Mouse (Mus musculus) heart, adult 2 months (tissue): ENCODE measurements around the gene Ccdc32. TPM values are rescaled to one million over a fixed set of nuclear protein-coding genes. Genes with fewer than 3 reads are reported as not detected.
"Not testable (repeated sequence)": the region's sequence is repeated elsewhere in the genome, so short reads cannot be mapped to it uniquely, and the experiment has no call there.

Source experiments
- DNase-seq, 2 experiments: peaks; one replicate each; pipeline ENCODE4 v3.0.0; 2021
- H3K27ac ChIP-seq: fragments of 200-600 bp; 2 replicates; pipeline ENCODE4 v1.8.1; 2022
- H3K27me3 ChIP-seq: fragments of 200-500 bp; 2 replicates; pipeline ENCODE4 v1.6.1; 2012; ENCODE audit warnings: mild to moderate bottlenecking, low read length, inconsistent platforms, mixed read lengths; ENCODE audit not compliant: control insufficient read depth, insufficient read depth
- H3K36me3 ChIP-seq: fragments of 200-500 bp; 2 replicates; pipeline ENCODE4 v1.6.1; 2012; ENCODE audit warnings: low read length, inconsistent platforms; ENCODE audit not compliant: control insufficient read depth, insufficient read depth
- H3K4me1 ChIP-seq: fragments of 200-500 bp; 2 replicates; pipeline ENCODE4 v1.6.1; 2011; ENCODE audit warnings: low read length; ENCODE audit not compliant: control insufficient read depth, insufficient read depth
- H3K4me3 ChIP-seq: fragments of 200-600 bp; 2 replicates; pipeline ENCODE4 v1.8.1; 2022
- H3K79me2 ChIP-seq: fragments of 200-500 bp; replicated peaks from 2 replicates; pipeline ENCODE4 v1.6.1; 2012; ENCODE audit warnings: mild to moderate bottlenecking, inconsistent platforms, low read length, moderate library complexity, mixed read lengths; ENCODE audit not compliant: control insufficient read depth, insufficient read depth
- H3K9ac ChIP-seq: fragments of 200-500 bp; 2 replicates; pipeline ENCODE4 v1.6.1; 2012; ENCODE audit warnings: low read depth, mild to moderate bottlenecking, control low read depth, inconsistent platforms, low read length, mixed read lengths
- CTCF ChIP-seq: fragments of 200-600 bp; IDR thresholded peaks from 2 replicates; pipeline ENCODE4 v1.8.1; 2022; ENCODE audit warnings: antibody characterized with exemption, mild to moderate bottlenecking, moderate library complexity
- EP300 ChIP-seq: fragments of 200-500 bp; IDR thresholded peaks from 2 replicates; pipeline ENCODE4 v1.6.1; 2011; ENCODE audit warnings: low read depth, low read length, control low read depth; ENCODE audit not compliant: insufficient read depth
- POLR2A ChIP-seq: fragments of 200-500 bp; IDR thresholded peaks from 2 replicates; pipeline ENCODE4 v1.6.1; 2011; ENCODE audit warnings: mild to moderate bottlenecking, low read depth, low read length, control low read depth; ENCODE audit not compliant: insufficient read depth
- WGBS: fragments of 180-500 bp; shearing (Covaris S2); methylation state at CpG from one replicate; pipeline ENCODE4 v1.1.7; 2018; 5-methylcytosine and 5-hydroxymethylcytosine counted together
- intact Hi-C: fragments of 180-260 bp; cut with DNase I; formaldehyde crosslinking; loops from one replicate; pipeline ENCODE4 v1.15.1; 2025
- polyA plus RNA-seq: library from polyadenylated mRNA; depleted of rRNA; stranded (reverse); fragments of >200 nt; gene quantifications from 2 replicates; pipeline ENCODE4 v1.2.3, GENCODE M21; 2012
- total RNA-seq, 2 experiments: library from RNA; stranded (reverse); gene quantifications; 2 replicates each; pipeline ENCODE4 v1.2.3; 2021

The Ccdc32 gene
- total and polyA plus RNA-seq, 3 experiments = 5.2 to 10.9 (median 9.7) TPM

- no peaks in the 10 kb centered on the region for H3K27me3 ChIP-seq
- H3K36me3 ChIP-seq = no peaks in the 10 kb centered on the region
- peak; percentile 22 for TF ChIP-seq CTCF
- TF ChIP-seq POLR2A = no peak
- no peak for TF ChIP-seq EP300
- no peaks in the 10 kb centered on the region for H3K79me2 ChIP-seq
- peaks cover 3% of the 10 kb centered on the region for H3K4me1 ChIP-seq
- peak overlapping the region; percentile 57 for H3K27ac ChIP-seq
- DNase-seq = no peak
- H3K9ac ChIP-seq = no peak overlapping the region
- no peak overlapping the region for H3K4me3 ChIP-seq
- 51% methylated on average over 5 of the region's 5 CpGs for WGBS
- intact Hi-C loops = loop anchor here (5.0 kb wide), 1 partner anchor 42 kb away; no protein-coding TSS in a partner anchor
Observed at GRCm38 (mm10) chr2:119019131-119019530, 10.1 kb downstream of the Ccdc32 start.

GRCm38 (mm10) chr2:119018391-119019122 lies 10.6 kb downstream of the Ccdc32 start:
- Histone ChIP-seq H3K9ac (no peak overlapping the region), H3K4me3 (no peak overlapping the region), H3K27ac (peak overlapping the region; percentile 57), H3K4me1 (peaks cover 3% of the 10 kb centered on the region), H3K79me2 (no peaks in the 10 kb centered on the region), H3K36me3 (no peaks in the 10 kb centered on the region), H3K27me3 (no peaks in the 10 kb centered on the region)
- peak; percentile 65 to 73 for DNase-seq
- TF ChIP-seq POLR2A (no peak), EP300 (no peak), CTCF (no peak)
- intact Hi-C loops = loop anchor here (5.0 kb wide), 1 partner anchor 41 kb away; no protein-coding TSS in a partner anchor
- WGBS = 67% methylated on average over 22 of the region's 22 CpGs

GRCm38 (mm10) chr2:119017647-119018046 lies 11.5 kb downstream of the Ccdc32 start:
- WGBS = 89% methylated on average over 3 of the region's 3 CpGs
- intact Hi-C loops = loop anchor here (5.0 kb wide), 1 partner anchor 40 kb away; no protein-coding TSS in a partner anchor

GRCm38 (mm10) chr2:119016312-119016711 lies 12.9 kb downstream of the Ccdc32 start:
- H3K36me3 ChIP-seq, H3K4me3 ChIP-seq, H3K4me1 ChIP-seq, H3K79me2 ChIP-seq, H3K27me3 ChIP-seq, DNase-seq, H3K9ac ChIP-seq: not testable (repeated sequence)
- intact Hi-C loops = loop anchor here (5.0 kb wide), 1 partner anchor 39 kb away; no protein-coding TSS in a partner anchor
- WGBS = 77% methylated on average over 4 of the region's 4 CpGs
- H3K27ac ChIP-seq = peak overlapping the region; percentile 87

More at GRCm38 (mm10) chr2:119017647-119018046, 11.5 kb downstream of the Ccdc32 start:
- H3K79me2 ChIP-seq = no peaks in the 10 kb centered on the region
- H3K9ac ChIP-seq = no peak overlapping the region
- peaks cover 3% of the 10 kb centered on the region for H3K4me1 ChIP-seq
- TF ChIP-seq POLR2A (no peak), EP300 (no peak), CTCF (peak; percentile 57)
- no peak overlapping the region for H3K4me3 ChIP-seq
- no peak for DNase-seq
- H3K27me3 ChIP-seq = no peaks in the 10 kb centered on the region
- no peaks in the 10 kb centered on the region for H3K36me3 ChIP-seq
- H3K27ac ChIP-seq = no peak overlapping the region

GRCm38 (mm10) chr2:119015604-119016180 lies 13.5 kb downstream of the Ccdc32 start:
- intact Hi-C loops = loop anchor here (5.0 kb wide), 1 partner anchor 38 kb away; no protein-coding TSS in a partner anchor
- Histone ChIP-seq H3K9ac (no peak overlapping the region), H3K4me3 (no peak overlapping the region), H3K27ac (peak overlapping the region; percentile 87), H3K27me3 (no peaks in the 10 kb centered on the region), H3K36me3 (no peaks in the 10 kb centered on the region), H3K79me2 (no peaks in the 10 kb centered on the region), H3K4me1 (peaks cover 3% of the 10 kb centered on the region)
- TF ChIP-seq CTCF = no peak
- 0 out of 2 replicates have a peak, but pooled peaks have one; percentile 17 for TF ChIP-seq POLR2A
- 0 out of 2 replicates have a peak, but pooled peaks have one; percentile 8 for TF ChIP-seq EP300
- peak; percentile 50 to 80 for DNase-seq
- WGBS = 32% methylated on average over 12 of the region's 12 CpGs

- TF ChIP-seq POLR2A = no peak
- peak; percentile 10; the same call in 1 of the 2 replicates for TF ChIP-seq CTCF
- 68% methylated on average over 7 of the region's 7 CpGs for WGBS
Observed at GRCm38 (mm10) chr2:119014989-119015388, 14.2 kb downstream of the Ccdc32 start.

More at GRCm38 (mm10) chr2:119014989-119015388, 14.2 kb downstream of the Ccdc32 start:
- H3K4me3 ChIP-seq = no peak overlapping the region
- no peaks in the 10 kb centered on the region for H3K79me2 ChIP-seq
- intact Hi-C loops = loop anchor here (5.0 kb wide), 1 partner anchor 38 kb away; no protein-coding TSS in a partner anchor
- H3K27ac ChIP-seq = peak overlapping the region; percentile 31; the same call in 1 of the 2 replicates
- H3K36me3 ChIP-seq = no peaks in the 10 kb centered on the region
- DNase-seq = no peak
- peaks cover 3% of the 10 kb centered on the region for H3K4me1 ChIP-seq
- H3K27me3 ChIP-seq = no peaks in the 10 kb centered on the region
- no peak overlapping the region for H3K9ac ChIP-seq
